Mouse (Mus musculus): ENCODE results near the gene Adam12. TPM values are rescaled to one million over a fixed set of nuclear protein-coding genes. Genes with fewer than 3 reads are reported as not detected.

Gene Adam12
- polyA plus RNA-seq, 1 experiment from 2014 or later, result 3.1 TPM

GRCm38 (mm10) chr7:134115438-134115837 is 116.5 kb downstream of the Adam12 start:
- H3K9ac ChIP-seq (ENCODE audit: low read depth, low read length), result no peak overlapping the region
- 82% methylated on average over 8 of the region's 8 CpGs for WGBS

GRCm38 (mm10) chr7:134114311-134115188 is 117.4 kb downstream of the Adam12 start:
- Histone ChIP-seq H3K4me3 (ENCODE audit: low read depth, low read length) (no peak overlapping the region), H3K36me3 (ENCODE audit: control insufficient read depth, insufficient read depth, low read length) (no peaks in the 10 kb centered on the region), H3K27ac (ENCODE audit: low read depth, low read length) (no peak overlapping the region), H3K9me3 (ENCODE audit: control insufficient read depth, low read length) (no peaks in the 10 kb centered on the region), H3K4me2 (replicated peaks; ENCODE audit: low read depth, low read length) (no peak overlapping the region), H3K27me3 (ENCODE audit: control insufficient read depth, insufficient read depth, low read length) (no peaks in the 10 kb centered on the region), H3K9ac (ENCODE audit: low read depth, low read length) (no peak overlapping the region), H3K4me1 (replicated peaks; ENCODE audit: control insufficient read depth, insufficient read depth, low read length) (no peaks in the 10 kb centered on the region)
- ATAC-seq (ENCODE audit: low FRiP score) (no peak), DNase-seq (ENCODE audit: low spot score) (no peak)
- 68% methylated on average over 9 of the region's 9 CpGs for WGBS

More at GRCm38 (mm10) chr7:134115438-134115837, 116.5 kb downstream of the Adam12 start:
- Histone ChIP-seq H3K27ac (ENCODE audit: low read depth, low read length) (no peak overlapping the region), H3K4me1 (replicated peaks; ENCODE audit: control insufficient read depth, insufficient read depth, low read length) (no peaks in the 10 kb centered on the region), H3K4me2 (replicated peaks; ENCODE audit: low read depth, low read length) (no peak overlapping the region), H3K27me3 (ENCODE audit: control insufficient read depth, insufficient read depth, low read length) (no peaks in the 10 kb centered on the region), H3K9me3 (ENCODE audit: control insufficient read depth, low read length) (no peaks in the 10 kb centered on the region), H3K36me3 (ENCODE audit: control insufficient read depth, insufficient read depth, low read length) (no peaks in the 10 kb centered on the region), H3K4me3 (ENCODE audit: low read depth, low read length) (no peak overlapping the region)
- DNase-seq (ENCODE audit: low spot score) (no peak), ATAC-seq (ENCODE audit: low FRiP score) (no peak)

GRCm38 (mm10) chr7:134113829-134114228 is 118.1 kb downstream of the Adam12 start:
- no peaks in the 10 kb centered on the region for H3K9me3 ChIP-seq (ENCODE audit: control insufficient read depth, low read length)
- no peak overlapping the region for H3K4me3 ChIP-seq (ENCODE audit: low read depth, low read length)
- no peaks in the 10 kb centered on the region for H3K36me3 ChIP-seq (ENCODE audit: control insufficient read depth, insufficient read depth, low read length)
- DNase-seq (ENCODE audit: low spot score) (no peak), ATAC-seq (ENCODE audit: low FRiP score) (no peak)
- no peaks in the 10 kb centered on the region for H3K27me3 ChIP-seq (ENCODE audit: control insufficient read depth, insufficient read depth, low read length)
- H3K4me2 ChIP-seq (replicated peaks; ENCODE audit: low read depth, low read length), result no peak overlapping the region
- H3K27ac ChIP-seq (ENCODE audit: low read depth, low read length), result no peak overlapping the region
- WGBS, result 75% methylated on average over 6 of the region's 6 CpGs
- no peak overlapping the region for H3K9ac ChIP-seq (ENCODE audit: low read depth, low read length)
- no peaks in the 10 kb centered on the region for H3K4me1 ChIP-seq (replicated peaks; ENCODE audit: control insufficient read depth, insufficient read depth, low read length)

- Histone ChIP-seq H3K9ac (ENCODE audit: low read depth, low read length) (no peak overlapping the region), H3K36me3 (ENCODE audit: control insufficient read depth, insufficient read depth, low read length) (no peaks in the 10 kb centered on the region), H3K4me2 (replicated peaks; ENCODE audit: low read depth, low read length) (no peak overlapping the region), H3K27ac (ENCODE audit: low read depth, low read length) (no peak overlapping the region), H3K4me3 (ENCODE audit: low read depth, low read length) (no peak overlapping the region), H3K27me3 (ENCODE audit: control insufficient read depth, insufficient read depth, low read length) (no peaks in the 10 kb centered on the region), H3K9me3 (ENCODE audit: control insufficient read depth, low read length) (no peaks in the 10 kb centered on the region), H3K4me1 (replicated peaks; ENCODE audit: control insufficient read depth, insufficient read depth, low read length) (no peaks in the 10 kb centered on the region)
- ATAC-seq (ENCODE audit: low FRiP score) (no peak), DNase-seq (ENCODE audit: low spot score) (no peak)
- 87% methylated on average over 1 of the region's 1 CpGs for WGBS
These were observed 121.8 kb downstream of the Adam12 start for GRCm38 (mm10) chr7:134110116-134110515.

- 86% methylated on average over 3 of the region's 3 CpGs for WGBS
- no peak for DNase-seq (ENCODE audit: low spot score)
- Histone ChIP-seq H3K27ac (ENCODE audit: low read depth, low read length) (no peak overlapping the region), H3K4me3 (ENCODE audit: low read depth, low read length) (no peak overlapping the region), H3K4me2 (replicated peaks; ENCODE audit: low read depth, low read length) (no peak overlapping the region), H3K9me3 (ENCODE audit: control insufficient read depth, low read length) (no peaks in the 10 kb centered on the region), H3K9ac (ENCODE audit: low read depth, low read length) (no peak overlapping the region), H3K27me3 (ENCODE audit: control insufficient read depth, insufficient read depth, low read length) (no peaks in the 10 kb centered on the region), H3K4me1 (replicated peaks; ENCODE audit: control insufficient read depth, insufficient read depth, low read length) (no peaks in the 10 kb centered on the region), H3K36me3 (ENCODE audit: control insufficient read depth, insufficient read depth, low read length) (no peaks in the 10 kb centered on the region)
- no peak for ATAC-seq (ENCODE audit: low FRiP score)
These were observed 124.1 kb downstream of the Adam12 start for GRCm38 (mm10) chr7:134107849-134108248.

GRCm38 (mm10) chr7:134099010-134099409 is 132.9 kb downstream of the Adam12 start:
- WGBS, result 63% methylated on average over 4 of the region's 4 CpGs
- no peak for ATAC-seq (ENCODE audit: low FRiP score)

GRCm38 (mm10) chr7:134097861-134098260 is 134.1 kb downstream of the Adam12 start:
- H3K4me1 ChIP-seq (replicated peaks; ENCODE audit: control insufficient read depth, insufficient read depth, low read length), result no peaks in the 10 kb centered on the region
- no peak overlapping the region for H3K4me2 ChIP-seq (replicated peaks; ENCODE audit: low read depth, low read length)
- no peaks in the 10 kb centered on the region for H3K27me3 ChIP-seq (ENCODE audit: control insufficient read depth, insufficient read depth, low read length)
- H3K36me3 ChIP-seq (ENCODE audit: control insufficient read depth, insufficient read depth, low read length), result no peaks in the 10 kb centered on the region
- no peak overlapping the region for H3K9ac ChIP-seq (ENCODE audit: low read depth, low read length)
- ATAC-seq (ENCODE audit: low FRiP score) (no peak), DNase-seq (ENCODE audit: low spot score) (no peak)
- no peak overlapping the region for H3K27ac ChIP-seq (ENCODE audit: low read depth, low read length)
- 95% methylated on average over 2 of the region's 2 CpGs for WGBS
- H3K9me3 ChIP-seq (ENCODE audit: control insufficient read depth, low read length), result no peaks in the 10 kb centered on the region
- H3K4me3 ChIP-seq (ENCODE audit: low read depth, low read length), result no peak overlapping the region

More at GRCm38 (mm10) chr7:134099010-134099409, 132.9 kb downstream of the Adam12 start:
- H3K36me3 ChIP-seq (ENCODE audit: control insufficient read depth, insufficient read depth, low read length), result no peaks in the 10 kb centered on the region
- H3K27me3 ChIP-seq (ENCODE audit: control insufficient read depth, insufficient read depth, low read length), result no peaks in the 10 kb centered on the region
- no peaks in the 10 kb centered on the region for H3K9me3 ChIP-seq (ENCODE audit: control insufficient read depth, low read length)
- H3K27ac ChIP-seq (ENCODE audit: low read depth, low read length), result no peak overlapping the region
- H3K4me2 ChIP-seq (replicated peaks; ENCODE audit: low read depth, low read length), result no peak overlapping the region
- no peak overlapping the region for H3K9ac ChIP-seq (ENCODE audit: low read depth, low read length)
- no peaks in the 10 kb centered on the region for H3K4me1 ChIP-seq (replicated peaks; ENCODE audit: control insufficient read depth, insufficient read depth, low read length)
- H3K4me3 ChIP-seq (ENCODE audit: low read depth, low read length), result no peak overlapping the region
- DNase-seq (ENCODE audit: low spot score), result no peak

GRCm38 (mm10) chr7:134093871-134094270 is 138.1 kb downstream of the Adam12 start:
- DNase-seq (ENCODE audit: low spot score) (no peak), ATAC-seq (ENCODE audit: low FRiP score) (no peak)
- Histone ChIP-seq H3K9me3 (ENCODE audit: control insufficient read depth, low read length) (no peaks in the 10 kb centered on the region), H3K27ac (ENCODE audit: low read depth, low read length) (no peak overlapping the region), H3K36me3 (ENCODE audit: control insufficient read depth, insufficient read depth, low read length) (no peaks in the 10 kb centered on the region), H3K27me3 (ENCODE audit: control insufficient read depth, insufficient read depth, low read length) (no peaks in the 10 kb centered on the region), H3K4me2 (replicated peaks; ENCODE audit: low read depth, low read length) (no peak overlapping the region), H3K4me1 (replicated peaks; ENCODE audit: control insufficient read depth, insufficient read depth, low read length) (no peaks in the 10 kb centered on the region), H3K4me3 (ENCODE audit: low read depth, low read length) (no peak overlapping the region), H3K9ac (ENCODE audit: low read depth, low read length) (no peak overlapping the region)
- 80% methylated on average over 2 of the region's 2 CpGs for WGBS

GRCm38 (mm10) chr7:134090764-134091163 is 141.2 kb downstream of the Adam12 start:
- Histone ChIP-seq H3K9me3 (ENCODE audit: control insufficient read depth, low read length) (no peaks in the 10 kb centered on the region), H3K4me3 (ENCODE audit: low read depth, low read length) (no peak overlapping the region), H3K27me3 (ENCODE audit: control insufficient read depth, insufficient read depth, low read length) (no peaks in the 10 kb centered on the region), H3K27ac (ENCODE audit: low read depth, low read length) (no peak overlapping the region), H3K36me3 (ENCODE audit: control insufficient read depth, insufficient read depth, low read length) (no peaks in the 10 kb centered on the region), H3K4me1 (replicated peaks; ENCODE audit: control insufficient read depth, insufficient read depth, low read length) (no peaks in the 10 kb centered on the region), H3K4me2 (replicated peaks; ENCODE audit: low read depth, low read length) (no peak overlapping the region), H3K9ac (ENCODE audit: low read depth, low read length) (no peak overlapping the region)
- ATAC-seq (ENCODE audit: low FRiP score) (no peak), DNase-seq (ENCODE audit: low spot score) (no peak)
- WGBS, result 67% methylated on average over 3 of the region's 3 CpGs
